Mouse (Mus musculus) megakaryocyte, embryonic 14.5 days (primary cell): ENCODE measurements around the gene Ttc36.

ENCODE experiments used
- FLI1 ChIP-seq: IDR thresholded peaks from 2 replicates; pipeline ENCODE4 v1.6.1; 2012; ENCODE audit warnings: low read length, inconsistent platforms, mixed read lengths
- GATA1 ChIP-seq: IDR thresholded peaks from 3 replicates; pipeline ENCODE4 v1.6.1; 2012; ENCODE audit warnings: mixed read lengths, low read length, inconsistent platforms, borderline replicate concordance

GRCm38 (mm10) chr9:44799958-44800324 lies 2.9 kb downstream of the Ttc36 start:
- TF ChIP-seq GATA1 (no peak), FLI1 (no peak)
